Mouse (Mus musculus) CH12.LX (cell line): ENCODE measurements around the gene Arcn1. TPM values are rescaled to one million over a fixed set of nuclear protein-coding genes. Genes with fewer than 3 reads are reported as not detected.

Experiments
- DNase-seq: peaks from one replicate; pipeline ENCODE4 v3.0.0-alpha.2; 2013; ENCODE audit errors: extremely low read depth
- H3K27ac ChIP-seq: 2 replicates; pipeline ENCODE4 v1.5.1; 2012; ENCODE audit warnings: low read depth, mild to moderate bottlenecking, control low read depth, moderate library complexity; ENCODE audit not compliant: insufficient read depth
- H3K27me3 ChIP-seq: replicated peaks from 2 replicates; pipeline ENCODE3; 2012; ENCODE audit warnings: inconsistent platforms
- H3K36me3 ChIP-seq, 2 experiments: replicated peaks in 1 of 2; 2 replicates each; pipeline versions ENCODE3 to v1.6.1; 2012; ENCODE audit warnings: inconsistent platforms in 1 of 2, low read length in 1 of 2, mild to moderate bottlenecking in 1 of 2, mixed read lengths in 1 of 2, moderate library complexity in 1 of 2; ENCODE audit not compliant: control insufficient read depth in 1 of 2, insufficient read depth in 1 of 2
- H3K4me1 ChIP-seq, 2 experiments: 2 replicates each; pipeline ENCODE4 v1.6.1; 2012; ENCODE audit warnings: inconsistent platforms in 1 of 2, moderate library complexity in 1 of 2; ENCODE audit not compliant: insufficient read depth in 2 of 2, control insufficient read depth in 1 of 2
- H3K4me2 ChIP-seq: 2 replicates; pipeline ENCODE4 v1.6.1; 2012; ENCODE audit warnings: low read depth, mild to moderate bottlenecking, control low read depth; ENCODE audit not compliant: poor library complexity, insufficient read depth, severe bottlenecking
- H3K4me3 ChIP-seq, 3 experiments: fragments of 150-350 bp in 1 of 3; sonication (generic) in 1 of 3; replicated peaks in 1 of 3; 2 replicates each; pipeline versions ENCODE3 to v1.5.1; 2011 to 2012; ENCODE audit warnings: low read depth in 2 of 3, low read length in 2 of 3, mild to moderate bottlenecking in 2 of 3, moderate library complexity in 2 of 3, control low read depth in 1 of 3, improper control_type of control experiment in 1 of 3, inconsistent platforms in 1 of 3, mixed read lengths in 1 of 3; ENCODE audit not compliant: poor library complexity in 1 of 3
- H3K79me2 ChIP-seq: replicated peaks from 2 replicates; pipeline ENCODE4 v1.6.1; 2012; ENCODE audit warnings: mild to moderate bottlenecking, moderate library complexity; ENCODE audit not compliant: control insufficient read depth, poor library complexity, insufficient read depth, severe bottlenecking; ENCODE audit errors: extremely low read depth
- H3K9ac ChIP-seq: 2 replicates; pipeline ENCODE4 v1.6.1; 2012; ENCODE audit warnings: low read depth, mild to moderate bottlenecking, control low read depth, moderate library complexity; ENCODE audit not compliant: insufficient read depth
- H3K9me3 ChIP-seq: replicated peaks from 2 replicates; pipeline ENCODE3; 2012; ENCODE audit warnings: low read length, inconsistent platforms, mixed read lengths
- CHD2 ChIP-seq: IDR thresholded peaks from 2 replicates; pipeline ENCODE4 v1.6.1; 2011; ENCODE audit warnings: low read length, improper control_type of control experiment
- E2F4 ChIP-seq: IDR thresholded peaks from 2 replicates; pipeline ENCODE4 v1.6.1; 2011; ENCODE audit warnings: low read depth, low read length, improper control_type of control experiment; ENCODE audit not compliant: insufficient replicate concordance
- KAT2A ChIP-seq: IDR thresholded peaks from 2 replicates; pipeline ENCODE4 v1.6.1; 2012; ENCODE audit warnings: low read length, improper control_type of control experiment, inconsistent platforms; ENCODE audit not compliant: insufficient replicate concordance
- MAFK ChIP-seq: IDR thresholded peaks from 2 replicates; pipeline ENCODE4 v1.6.1; 2011; ENCODE audit warnings: low read length, improper control_type of control experiment; ENCODE audit not compliant: insufficient replicate concordance
- MAX ChIP-seq: IDR thresholded peaks from 2 replicates; pipeline ENCODE4 v1.6.1; 2011; ENCODE audit warnings: low read length, improper control_type of control experiment
- MAZ ChIP-seq: IDR thresholded peaks from 2 replicates; pipeline ENCODE4 v1.6.1; 2012; ENCODE audit warnings: low read depth, mild to moderate bottlenecking, inconsistent platforms, low read length, improper control_type of control experiment, moderate library complexity
- MEF2A ChIP-seq: IDR thresholded peaks from 2 replicates; pipeline ENCODE4 v1.6.1; 2014; ENCODE audit warnings: low read depth, mild to moderate bottlenecking, inconsistent platforms, low read length, improper control_type of control experiment, borderline replicate concordance
- MXI1 ChIP-seq: IDR thresholded peaks from 2 replicates; pipeline ENCODE4 v1.6.1; 2011; ENCODE audit warnings: mild to moderate bottlenecking, low read depth, low read length, improper control_type of control experiment
- NELFE ChIP-seq: IDR thresholded peaks from 2 replicates; pipeline ENCODE4 v1.6.1; 2011; ENCODE audit warnings: low read depth, low read length, improper control_type of control experiment
- NRF1 ChIP-seq: IDR thresholded peaks from 2 replicates; pipeline ENCODE4 v1.6.1; 2014; ENCODE audit warnings: low read depth, mild to moderate bottlenecking, inconsistent platforms, low read length, improper control_type of control experiment, moderate library complexity
- POLR2A ChIP-seq: IDR thresholded peaks from 2 replicates; pipeline ENCODE4 v1.6.1; 2011; ENCODE audit warnings: low read depth, mild to moderate bottlenecking, improper control_type of control experiment, low read length
- POLR2AphosphoS2 ChIP-seq: IDR thresholded peaks from 2 replicates; pipeline ENCODE4 v1.6.1; 2011; ENCODE audit warnings: low read depth, low read length, improper control_type of control experiment
- SIN3A ChIP-seq: IDR thresholded peaks from 2 replicates; pipeline ENCODE4 v1.6.1; 2012; ENCODE audit warnings: low read length, improper control_type of control experiment, inconsistent platforms
- SMC3 ChIP-seq: IDR thresholded peaks from 2 replicates; pipeline ENCODE4 v1.6.1; 2011; ENCODE audit warnings: low read depth, low read length, improper control_type of control experiment
- TCF12 ChIP-seq: IDR thresholded peaks from 2 replicates; pipeline ENCODE4 v1.6.1; 2014; ENCODE audit warnings: low read depth, mild to moderate bottlenecking, inconsistent platforms, low read length, improper control_type of control experiment
- UBTF ChIP-seq: IDR thresholded peaks from 2 replicates; pipeline ENCODE4 v1.6.1; 2012; ENCODE audit warnings: low read depth, mild to moderate bottlenecking, inconsistent platforms, low read length, improper control_type of control experiment, moderate library complexity
- ZKSCAN1 ChIP-seq: IDR thresholded peaks from 2 replicates; pipeline ENCODE4 v1.6.1; 2012; ENCODE audit warnings: low read depth, inconsistent platforms, low read length, improper control_type of control experiment, borderline replicate concordance
- ZMIZ1 ChIP-seq: IDR thresholded peaks from 2 replicates; pipeline ENCODE4 v1.6.1; 2012; ENCODE audit warnings: low read depth, mild to moderate bottlenecking, inconsistent platforms, low read length, improper control_type of control experiment
- ZNF384 ChIP-seq: IDR thresholded peaks from 2 replicates; pipeline ENCODE4 v1.6.1; 2012; ENCODE audit warnings: low read depth, low read length, improper control_type of control experiment, inconsistent platforms
- dilution Hi-C: fragments of 300-500 bp; cut with MboI; formaldehyde crosslinking; loops from 2 replicates; pipeline ENCODE4 v1.14.3; 2020; ENCODE audit warnings: low sequenced_read_pairs; ENCODE audit not compliant: extremely low pct_unique_long_range_greater_than_20kb, extremely low pct_ligation_motif_present
- in situ Hi-C: fragments of 300-500 bp; cut with MboI; formaldehyde crosslinking; loops from 3 replicates; pipeline ENCODE4 v1.14.3; 2019; ENCODE audit warnings: low sequenced_read_pairs, low pct_ligation_motif_present, low pct_unique_long_range_greater_than_20kb, mixed read lengths
- polyA plus RNA-seq: library from polyadenylated mRNA; unstranded; fragments of >175 nt; gene quantifications from 2 replicates; pipeline ENCODE4 v1.2.1, GENCODE M21; 2012; ENCODE audit warnings: low read depth; ENCODE audit not compliant: insufficient read length
- total RNA-seq, 2 experiments: library from RNA; depleted of rRNA; stranded (reverse); fragments of 300-350 nt in 1 of 2; fragments of >200 nt in 1 of 2; gene quantifications; 2 replicates each; pipeline ENCODE4 v1.2.3; 2012 to 2014

The Arcn1 gene
- total and polyA plus RNA-seq, 3 experiments = 79.4 to 150 (median 127) TPM

- Histone ChIP-seq H3K9me3 (no peaks in the 10 kb centered on the region), H3K4me3 (no peak overlapping the region), H3K27me3 (no peaks in the 10 kb centered on the region), H3K4me2 (no peak overlapping the region), H3K36me3 (peaks cover 8 to 91% of the 10 kb centered on the region in 2 experiments), H3K9ac (no peak overlapping the region)
- dilution Hi-C loops = no loop called here
- no peak for TF ChIP-seq ZKSCAN1
- no peak for TF ChIP-seq TCF12
- TF ChIP-seq SMC3 = no peak
- no peak for TF ChIP-seq CHD2
- no peak for TF ChIP-seq NRF1
- no peak for TF ChIP-seq E2F4
- no peak for TF ChIP-seq MEF2A
- no peak for TF ChIP-seq POLR2A
- no peak for TF ChIP-seq SIN3A
- TF ChIP-seq ZNF384 = no peak
- TF ChIP-seq KAT2A = no peak
- TF ChIP-seq MAFK = no peak
- TF ChIP-seq POLR2AphosphoS2 = no peak
- TF ChIP-seq MAX = no peak
- TF ChIP-seq NELFE = no peak
- TF ChIP-seq MAZ = no peak
- TF ChIP-seq UBTF = no peak
- TF ChIP-seq ZMIZ1 = no peak
- TF ChIP-seq MXI1 = no peak
- TF ChIP-seq, all 38 proteins: peak for 0
- no peak for DNase-seq
- H3K4me1 ChIP-seq = peaks cover 10 to 33% of the 10 kb centered on the region in 2 experiments
- no peak overlapping the region for H3K27ac ChIP-seq
- in situ Hi-C loops = no loop called here
- H3K79me2 ChIP-seq = no peaks in the 10 kb centered on the region
These were observed 67.9 kb downstream of the Arcn1 start for GRCm38 (mm10) chr9:44699730-44700129.

GRCm38 (mm10) chr9:44699196-44699595 lies 68.4 kb downstream of the Arcn1 start:
- in situ Hi-C loops (no loop called here), dilution Hi-C loops (no loop called here)
- no peaks in the 10 kb centered on the region for H3K9me3 ChIP-seq
- no peaks in the 10 kb centered on the region for H3K27me3 ChIP-seq
- DNase-seq = no peak
- peaks cover 8 to 91% of the 10 kb centered on the region in 2 experiments for H3K36me3 ChIP-seq
- no peak overlapping the region for H3K27ac ChIP-seq
- H3K9ac ChIP-seq = no peak overlapping the region
- H3K4me3 ChIP-seq = no peak overlapping the region
- H3K79me2 ChIP-seq = no peaks in the 10 kb centered on the region
- TF ChIP-seq TCF12 (no peak), MAZ (no peak)
- H3K4me2 ChIP-seq = no peak overlapping the region
- peaks cover 10 to 35% of the 10 kb centered on the region in 2 experiments for H3K4me1 ChIP-seq
